In genomic region chr10:100054006-100054405, GRCm38 (mm10) we compare ENCODE assay signal across 9 mouse cellular contexts. TPM values are rescaled to one million over a fixed set of nuclear protein-coding genes. Genes with fewer than 3 reads are reported as not detected.
DNase-seq lines count a peak whose midpoint lies in the region; ATAC-seq and TF ChIP-seq lines count a peak whose summit lies in the region.
"Had no signal": no experiment of that assay in that cellular context is flagged by ENCODE, and none has a peak within 500 bp of the region (broad histone marks: within the 10 kb centered on the region; RNA-seq: fewer than 3 reads in every experiment).

No protein-coding gene starts in this region.

- peaks cover 9% of the 10 kb centered on the region for H3K4me1 ChIP-seq in limb, embryonic 14.5 days (ENCODE audit: control insufficient read depth, insufficient read depth, low read length)
- H3K4me1 ChIP-seq in limb, embryonic 10.5 days = no peaks in the 10 kb centered on the region

- H3K27me3 ChIP-seq in limb, embryonic 14.5 days (ENCODE audit: control insufficient read depth, insufficient read depth, low read length) = no peaks in the 10 kb centered on the region
- H3K27me3 ChIP-seq in limb, embryonic 10.5 days (ENCODE audit: low read depth, poor library complexity, severe bottlenecking) = no peaks in the 10 kb centered on the region

- H3K27ac ChIP-seq in limb, embryonic 14.5 days (replicated peaks; ENCODE audit: low read depth, low read length) = no peak overlapping the region
- no peak overlapping the region for H3K27ac ChIP-seq in limb, embryonic 10.5 days

- no peak for TF ChIP-seq POLR2A in limb, embryonic 14.5 days (IDR thresholded peaks at IDR 0.05; ENCODE audit: borderline replicate concordance, extremely low read depth, insufficient read depth, insufficient read length)

- H3K4me2 ChIP-seq in limb, embryonic 14.5 days (replicated peaks; ENCODE audit: low read depth, low read length, severe bottlenecking) = no peak overlapping the region
- H3K4me2 ChIP-seq: liver, embryonic 11.5 days had no signal

- no peaks in the 10 kb centered on the region for H3K36me3 ChIP-seq in limb, embryonic 14.5 days (ENCODE audit: control insufficient read depth, insufficient read depth, low read length)
- no peaks in the 10 kb centered on the region for H3K36me3 ChIP-seq in limb, embryonic 10.5 days

- no peak overlapping the region for H3K4me3 ChIP-seq in limb, embryonic 14.5 days (replicated peaks; ENCODE audit: low read length)
- no peak overlapping the region for H3K4me3 ChIP-seq in limb, embryonic 10.5 days

- H3K9me3 ChIP-seq in limb, embryonic 14.5 days (ENCODE audit: control insufficient read depth, low read length) = no peaks in the 10 kb centered on the region
- H3K9me3 ChIP-seq in limb, embryonic 10.5 days (replicated peaks) = no peaks in the 10 kb centered on the region

- no peak overlapping the region for H3K9ac ChIP-seq in limb, embryonic 14.5 days (ENCODE audit: low read depth, low read length, severe bottlenecking)

- 87% methylated on average over 3 of the region's 3 CpGs for WGBS in limb, embryonic 14.5 days
- WGBS in limb, embryonic 10.5 days = 92% methylated on average over 3 of the region's 3 CpGs

- peak; percentile 63 to 90 for DNase-seq in adrenal gland, adult (ENCODE audit: inconsistent age in 2 of 2, low spot score in 1 of 2)
- no peak for DNase-seq in adrenal gland, postnatal 4 days (ENCODE audit: low spot score in 2 of 2)
- DNase-seq in limb, embryonic 14.5 days (ENCODE audit: low spot score) = peak; percentile 78
- no peak for DNase-seq in limb, embryonic 10.5 days (ENCODE audit: low spot score)
- peak; percentile 39 to 49 for DNase-seq in kidney, postnatal 36 days
- DNase-seq in right cerebral cortex, postnatal 14 days = peak; percentile 25
- DNase-seq in embryo, embryonic 10 days (ENCODE audit: low spot score) = no peak

- ATAC-seq in limb, embryonic 14.5 days (ENCODE audit: low FRiP score, low read depth) = no peak
- ATAC-seq in megakaryocyte, adult 5-6 weeks (ENCODE audit: poor library complexity, severe bottlenecking) = no peak

RNA-seq across cellular contexts. Expression of gene Kitl, which starts 38.6 kb away (rescaled TPM):
- total RNA-seq in adrenal gland, postnatal 4 days (2021) = 10 to 100 TPM; 51.4 to 52.7 TPM
- 13.8 and 16.3 TPM in 2 replicates for polyA plus RNA-seq in limb, embryonic 14.5 days (2012; rRNA removed)
- 35.0 and 38.4 TPM in 2 replicates for polyA plus RNA-seq in limb, embryonic 14.5 days (2014; fragmentation: Nextera tagmentation; extraction: Ambion mirVana)
- polyA plus RNA-seq in limb, embryonic 10.5 days (2016; fragmentation: Nextera tagmentation; extraction: Ambion mirVana) = 7.0 and 9.0 TPM in 2 replicates
- 0.47 and 0.57 TPM in 2 replicates for total RNA-seq in megakaryocyte, adult 5-6 weeks (2015)
- 0.41 and 0.48 TPM in 2 replicates for total RNA-seq in megakaryocyte, adult 5-6 weeks (2017)

Comparison
In these comparisons a context has a peak if more than half of its experiments do, and no peak if none do; other contexts are left out.
1. DNase-seq: peak in adrenal gland, adult (2 of 2), limb, embryonic 14.5 days (single experiment), kidney, postnatal 36 days (2 of 2) and right cerebral cortex, postnatal 14 days (single experiment); none in adrenal gland, postnatal 4 days (0 of 2), limb, embryonic 10.5 days (single experiment) and embryo, embryonic 10 days (single experiment).
2. RNA of gene Kitl, which starts 38.6 kb away (total RNA-seq): 51.4 to 52.7 TPM in adrenal gland, postnatal 4 days; 0.41 to 0.57 TPM in megakaryocyte, adult 5-6 weeks; every median in the first group is over 10 times any median in the second.